ENCODE assay signal across 9 mouse cellular contexts in the genomic region with DNA sequence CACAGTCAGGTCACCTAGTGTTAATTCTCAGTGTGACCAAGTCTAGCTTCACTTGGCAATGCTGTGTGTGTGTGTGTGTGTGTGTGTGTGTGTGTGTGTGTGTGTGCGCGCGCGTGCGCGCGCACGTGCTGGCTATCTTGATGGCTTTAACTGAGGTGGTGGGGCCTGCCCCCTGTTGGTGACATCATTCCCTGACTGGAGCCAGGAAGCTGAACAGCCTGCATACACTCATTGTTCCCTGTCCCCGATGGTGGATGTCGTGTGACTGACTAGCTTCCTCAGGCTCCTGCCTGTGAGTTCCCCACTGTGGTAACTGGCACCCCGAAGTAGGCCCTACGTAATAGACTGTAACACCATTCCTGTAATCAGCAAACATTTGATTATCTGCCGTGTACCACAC. TPM values are rescaled to one million over a fixed set of nuclear protein-coding genes. Genes with fewer than 3 reads are reported as not detected.
A peak's percentile ranks its signal among the peaks of the same experiment; 100 is the strongest.
DNase-seq lines count a peak whose midpoint lies in the region; ATAC-seq and TF ChIP-seq lines count a peak whose summit lies in the region.
"Had no signal": no experiment of that assay in that cellular context is flagged by ENCODE, and none has a peak within 500 bp of the region (broad histone marks: within the 10 kb centered on the region; RNA-seq: fewer than 3 reads in every experiment).

No protein-coding gene starts in this region.

- no peaks in the 10 kb centered on the region for H3K36me3 ChIP-seq in liver, embryonic 14.5 days (replicated peaks; ENCODE audit: control insufficient read depth, insufficient read depth, low read depth)

- WGBS in liver, embryonic 14.5 days (ENCODE audit: insufficient replicate concordance): 53% methylated on average over 13 of the region's 13 CpGs
- 60% methylated on average over 13 of the region's 13 CpGs for WGBS in cerebellum, adult 2 months

- H3K9ac ChIP-seq in liver, embryonic 14.5 days (replicated peaks): no peak overlapping the region
- H3K9ac ChIP-seq: stomach, embryonic 15.5 days had no signal

- ATAC-seq in common myeloid progenitor, adult 5-6 weeks (replicated peaks; ENCODE audit: low read depth, poor library complexity, severe bottlenecking): 0 out of 2 replicates have a peak, but pooled peaks have one; percentile 32
- ATAC-seq in liver, embryonic 14.5 days (ENCODE audit: insufficient read depth): peak; percentile 31; the same call in 1 of the 2 replicates

- H3K4me1 ChIP-seq in liver, embryonic 14.5 days (replicated peaks; ENCODE audit: control insufficient read depth in 2 of 2, insufficient read depth in 2 of 2, low read length in 1 of 2): no peaks in the 10 kb centered on the region
- no peaks in the 10 kb centered on the region for H3K4me1 ChIP-seq in cerebellum, adult 2 months (ENCODE audit: control insufficient read depth, insufficient read depth, low read length)
- H3K4me1 ChIP-seq: stomach, embryonic 15.5 days had no signal

- H3K4me3 ChIP-seq in liver, embryonic 14.5 days (ENCODE audit: insufficient read depth in 1 of 2, low read depth in 2 of 2, low read length in 2 of 2): no peak overlapping the region
- H3K4me3 ChIP-seq in cerebellum, adult 2 months (replicated peaks; ENCODE audit: insufficient read depth, low read depth, low read length): no peak overlapping the region
- H3K4me3 ChIP-seq: stomach, embryonic 15.5 days had no signal

- TF ChIP-seq CTCF in liver, embryonic 14.5 days (IDR thresholded peaks at IDR 0.05; ENCODE audit: low read depth): peak; percentile 45
- no peak for TF ChIP-seq CTCF in cerebellum, adult 2 months (IDR thresholded peaks at IDR 0.05; ENCODE audit: borderline replicate concordance, insufficient read depth, low read depth, low read length)

- H3K27ac ChIP-seq in liver, embryonic 14.5 days: no peak overlapping the region
- H3K27ac ChIP-seq in cerebellum, adult 2 months (ENCODE audit: insufficient read depth, low read length): no peak overlapping the region
- H3K27ac ChIP-seq: stomach, embryonic 15.5 days had no signal

- TF ChIP-seq POLR2A in cerebellum, adult 2 months (IDR thresholded peaks at IDR 0.05; ENCODE audit: borderline replicate concordance, insufficient read depth, low read length): no peak

- H3K9me3 ChIP-seq in liver, embryonic 14.5 days (ENCODE audit: control insufficient read depth, low read length): no peaks in the 10 kb centered on the region
- H3K9me3 ChIP-seq: stomach, embryonic 15.5 days had no signal

- no peak for TF ChIP-seq EP300 in liver, embryonic 14.5 days (IDR thresholded peaks at IDR 0.05; ENCODE audit: low read depth)

- H3K4me2 ChIP-seq in liver, embryonic 14.5 days (ENCODE audit: low read depth): no peak overlapping the region
- H3K4me2 ChIP-seq: stomach, embryonic 15.5 days had no signal

- no peaks in the 10 kb centered on the region for H3K27me3 ChIP-seq in liver, embryonic 14.5 days (ENCODE audit: control insufficient read depth, insufficient read depth, low read length)
- no peaks in the 10 kb centered on the region for H3K27me3 ChIP-seq in cerebellum, adult 2 months (ENCODE audit: control insufficient read depth, insufficient read depth, low read length)
- H3K27me3 ChIP-seq: stomach, embryonic 15.5 days had no signal

- peak; percentile 5 for DNase-seq in kidney, adult 9 months
- no peak for DNase-seq in kidney, adult 11 months
- DNase-seq in ES-CJ7 (ENCODE audit: low read depth, low spot score): peak; percentile 80
- DNase-seq in liver, embryonic 14.5 days (ENCODE audit: low read depth in 3 of 3, low spot score in 3 of 3): peak in 1 of 3 experiments; percentile 14
- no peak for DNase-seq in urinary bladder, postnatal 10 days (ENCODE audit: low spot score)
- no peak for DNase-seq in right cerebral cortex, postnatal 25 days
- DNase-seq in cerebellum, adult 2 months: no peak

RNA-seq across cellular contexts. Expression of a gene that starts 27.5 kb away (rescaled TPM):
- total RNA-seq in common myeloid progenitor, adult 5-6 weeks (2017): 6.9 and 7.1 TPM in 2 replicates
- 0.19 TPM in 2 replicates for polyA plus RNA-seq in liver, embryonic 14.5 days (2012; rRNA removed)
- polyA plus RNA-seq in liver, embryonic 14.5 days (2014; fragmentation: Nextera tagmentation; extraction: Ambion mirVana): 0.17 and 0.19 TPM in 2 replicates
- 0.03 and 0.13 TPM in 2 replicates for polyA plus RNA-seq in cerebellum, adult 2 months (2012; rRNA removed)

RNA-seq across cellular contexts. Expression of a gene that starts 36.1 kb away (rescaled TPM):
- 9.1 and 13.8 TPM in 2 replicates for total RNA-seq in common myeloid progenitor, adult 5-6 weeks (2017)
- polyA plus RNA-seq in liver, embryonic 14.5 days (2012; rRNA removed): 9.1 TPM in 2 replicates
- polyA plus RNA-seq in liver, embryonic 14.5 days (2014; fragmentation: Nextera tagmentation; extraction: Ambion mirVana): 14.9 and 15.9 TPM in 2 replicates
- 23.0 and 24.8 TPM in 2 replicates for polyA plus RNA-seq in cerebellum, adult 2 months (2012; rRNA removed)

RNA-seq across cellular contexts. Expression of a gene that starts 57.8 kb away (rescaled TPM):
- total RNA-seq in common myeloid progenitor, adult 5-6 weeks (2017): 36.1 and 41.7 TPM in 2 replicates
- polyA plus RNA-seq in liver, embryonic 14.5 days (2012; rRNA removed): 16.8 and 17.3 TPM in 2 replicates
- polyA plus RNA-seq in liver, embryonic 14.5 days (2014; fragmentation: Nextera tagmentation; extraction: Ambion mirVana): 68.4 and 74.3 TPM in 2 replicates
- 52.0 and 58.0 TPM in 2 replicates for polyA plus RNA-seq in cerebellum, adult 2 months (2012; rRNA removed)

Comparison
In these comparisons a context has a peak if more than half of its experiments do, and no peak if none do; other contexts are left out.
1. DNase-seq: peak in kidney, adult 9 months (single experiment) and ES-CJ7 (single experiment); none in kidney, adult 11 months (single experiment), urinary bladder, postnatal 10 days (single experiment), right cerebral cortex, postnatal 25 days (single experiment) and cerebellum, adult 2 months (0 of 2).